Mouse (Mus musculus) MEL (cell line): ENCODE results near the gene Mmp9. TPM values are rescaled to one million over a fixed set of nuclear protein-coding genes. Genes with fewer than 3 reads are reported as not detected.

Source experiments
- DNase-seq: peaks from one replicate; pipeline ENCODE4 v3.0.0; 2011; ENCODE audit warnings: low read depth, low spot score
- H3K27ac ChIP-seq: 2 replicates; pipeline ENCODE4 v1.5.1; 2012; ENCODE audit warnings: low read depth, mild to moderate bottlenecking, control low read depth, low read length, moderate library complexity; ENCODE audit not compliant: control insufficient read depth
- H3K27me3 ChIP-seq, 2 experiments: fragments of 150-350 bp in 1 of 2; sonication (generic) in 1 of 2; 2 replicates each; pipeline ENCODE4 v1.6.1; 2012; ENCODE audit warnings: low read length in 2 of 2, mild to moderate bottlenecking in 2 of 2, improper control_type of control experiment in 1 of 2, moderate library complexity in 1 of 2; ENCODE audit not compliant: insufficient read depth in 2 of 2, control insufficient read depth in 1 of 2
- H3K36me3 ChIP-seq, 2 experiments: 2 replicates each; pipeline ENCODE4 v1.6.1; 2012 to 2014; ENCODE audit warnings: low read length in 2 of 2, improper control_type of control experiment in 1 of 2, inconsistent platforms in 1 of 2, mild to moderate bottlenecking in 1 of 2; ENCODE audit not compliant: insufficient read depth in 2 of 2, control insufficient read depth in 1 of 2
- H3K4me1 ChIP-seq, 2 experiments: fragments of 150-350 bp in 1 of 2; sonication (generic) in 1 of 2; 2 replicates each; pipeline ENCODE4 v1.6.1; 2012; ENCODE audit warnings: low read length in 2 of 2, improper control_type of control experiment in 1 of 2, mild to moderate bottlenecking in 1 of 2; ENCODE audit not compliant: insufficient read depth in 2 of 2, control insufficient read depth in 1 of 2
- H3K4me3 ChIP-seq, 2 experiments: fragments of 150-350 bp in 1 of 2; sonication (generic) in 1 of 2; 2 replicates each; pipeline ENCODE4 v1.5.1; 2012; ENCODE audit warnings: low read depth in 2 of 2, low read length in 2 of 2, mild to moderate bottlenecking in 2 of 2, moderate library complexity in 2 of 2, control low read depth in 1 of 2, improper control_type of control experiment in 1 of 2; ENCODE audit not compliant: control insufficient read depth in 1 of 2, insufficient read depth in 1 of 2
- H3K79me2 ChIP-seq: 2 replicates; pipeline ENCODE4 v1.6.1; 2012; ENCODE audit warnings: mild to moderate bottlenecking, low read length, moderate library complexity; ENCODE audit not compliant: control insufficient read depth, poor library complexity, insufficient read depth
- H3K9ac ChIP-seq: 2 replicates; pipeline ENCODE4 v1.6.1; 2012; ENCODE audit warnings: low read depth, mild to moderate bottlenecking, control low read depth, low read length, moderate library complexity; ENCODE audit not compliant: control insufficient read depth, poor library complexity, severe bottlenecking
- H3K9me3 ChIP-seq: fragments of 150-350 bp; sonication (generic); replicated peaks from 2 replicates; pipeline ENCODE4 v1.6.1; 2012; ENCODE audit warnings: mild to moderate bottlenecking, low read length, improper control_type of control experiment, moderate library complexity; ENCODE audit not compliant: insufficient read depth
- CHD2 ChIP-seq: IDR thresholded peaks from 2 replicates; pipeline ENCODE4 v1.6.1; 2011; ENCODE audit warnings: low read length, improper control_type of control experiment
- CTCF ChIP-seq, 3 experiments: IDR thresholded peaks in 2 of 3; conservative IDR thresholded peaks in 1 of 3; 2 replicates each; pipeline ENCODE4 v1.5.1; 2011 to 2012; ENCODE audit warnings: low read length in 3 of 3, low read depth in 2 of 3, mild to moderate bottlenecking in 2 of 3, improper control_type of control experiment in 1 of 3, inconsistent platforms in 1 of 3, mixed read lengths in 1 of 3, moderate library complexity in 1 of 3; ENCODE audit not compliant: control insufficient read depth in 1 of 3, insufficient read depth in 1 of 3, poor library complexity in 1 of 3, severe bottlenecking in 1 of 3
- E2F4 ChIP-seq: IDR thresholded peaks from 2 replicates; pipeline ENCODE4 v1.6.1; 2011; ENCODE audit warnings: low read depth, low read length, improper control_type of control experiment, borderline replicate concordance
- ELF1 ChIP-seq: IDR thresholded peaks from 2 replicates; pipeline ENCODE4 v1.6.1; 2014; ENCODE audit warnings: low read depth, mild to moderate bottlenecking, inconsistent platforms, low read length, improper control_type of control experiment, moderate library complexity
- EP300 ChIP-seq, 2 experiments: IDR thresholded peaks; 2 replicates each; pipeline ENCODE4 v1.6.1; 2011; ENCODE audit warnings: improper control_type of control experiment in 2 of 2, low read length in 2 of 2, low read depth in 1 of 2, mild to moderate bottlenecking in 1 of 2
- GABPA ChIP-seq: IDR thresholded peaks from 2 replicates; pipeline ENCODE4 v1.6.1; 2012; ENCODE audit warnings: low read depth, mild to moderate bottlenecking, inconsistent platforms, low read length, improper control_type of control experiment, moderate library complexity
- JUND ChIP-seq: IDR thresholded peaks from 2 replicates; pipeline ENCODE4 v1.6.1; 2011; ENCODE audit warnings: low read depth, mild to moderate bottlenecking, improper control_type of control experiment, low read length
- KAT2A ChIP-seq: conservative IDR thresholded peaks from 2 replicates; pipeline ENCODE4 v1.6.1; 2012; ENCODE audit warnings: low read depth, low read length, improper control_type of control experiment, inconsistent platforms
- MAZ ChIP-seq: IDR thresholded peaks from 2 replicates; pipeline ENCODE4 v1.6.1; 2012; ENCODE audit warnings: low read depth, mild to moderate bottlenecking, inconsistent platforms, low read length, improper control_type of control experiment
- MEF2A ChIP-seq: IDR thresholded peaks from 2 replicates; pipeline ENCODE4 v1.6.1; 2014; ENCODE audit warnings: low read depth, mild to moderate bottlenecking, inconsistent platforms, low read length, improper control_type of control experiment; ENCODE audit not compliant: poor library complexity, insufficient replicate concordance, severe bottlenecking; ENCODE audit errors: extremely low read depth
- MXI1 ChIP-seq: IDR thresholded peaks from 2 replicates; pipeline ENCODE4 v1.6.1; 2011; ENCODE audit warnings: mild to moderate bottlenecking, low read depth, low read length, improper control_type of control experiment
- MYC ChIP-seq: IDR thresholded peaks from 2 replicates; pipeline ENCODE4 v1.6.1; 2011; ENCODE audit warnings: low read depth, mild to moderate bottlenecking, low read length, improper control_type of control experiment, moderate library complexity
- POLR2A ChIP-seq, 2 experiments: IDR thresholded peaks; 2 replicates each; pipeline ENCODE4 v1.6.1; 2011 to 2012; ENCODE audit warnings: low read length in 2 of 2, mild to moderate bottlenecking in 2 of 2, control low read depth in 1 of 2, improper control_type of control experiment in 1 of 2, low read depth in 1 of 2, moderate library complexity in 1 of 2; ENCODE audit not compliant: control insufficient read depth in 1 of 2, insufficient read depth in 1 of 2, poor library complexity in 1 of 2
- POLR2AphosphoS5 ChIP-seq: IDR thresholded peaks from 2 replicates; pipeline ENCODE4 v1.6.1; 2012; ENCODE audit warnings: low read depth, borderline replicate concordance, mild to moderate bottlenecking, inconsistent platforms, low read length, moderate library complexity, mixed read lengths
- RAD21 ChIP-seq: IDR thresholded peaks from 2 replicates; pipeline ENCODE4 v1.6.1; 2011; ENCODE audit warnings: mild to moderate bottlenecking, low read depth, low read length, improper control_type of control experiment
- RCOR1 ChIP-seq: IDR thresholded peaks from 2 replicates; pipeline ENCODE4 v1.6.1; 2012; ENCODE audit warnings: low read depth, mild to moderate bottlenecking, inconsistent platforms, low read length, improper control_type of control experiment
- SIN3A ChIP-seq: IDR thresholded peaks from 2 replicates; pipeline ENCODE4 v1.6.1; 2012; ENCODE audit warnings: low read length, improper control_type of control experiment, inconsistent platforms
- SMC3 ChIP-seq: IDR thresholded peaks from 2 replicates; pipeline ENCODE4 v1.6.1; 2011; ENCODE audit warnings: low read depth, low read length, improper control_type of control experiment
- TAL1 ChIP-seq: IDR thresholded peaks from 2 replicates; pipeline ENCODE4 v1.6.1; 2012; ENCODE audit warnings: mild to moderate bottlenecking, inconsistent platforms, low read length, moderate library complexity, mixed read lengths
- TBP ChIP-seq: IDR thresholded peaks from 2 replicates; pipeline ENCODE4 v1.8.0; 2011; ENCODE audit warnings: low read depth, low read length, improper control_type of control experiment
- TCF12 ChIP-seq: IDR thresholded peaks from 2 replicates; pipeline ENCODE4 v1.6.1; 2014; ENCODE audit warnings: low read depth, mild to moderate bottlenecking, inconsistent platforms, low read length, improper control_type of control experiment, moderate library complexity
- USF1 ChIP-seq: IDR thresholded peaks from 2 replicates; pipeline ENCODE4 v1.6.1; 2014; ENCODE audit warnings: low read depth, mild to moderate bottlenecking, inconsistent platforms, low read length, improper control_type of control experiment, moderate library complexity
- USF2 ChIP-seq, 2 experiments: IDR thresholded peaks; 2 replicates each; pipeline ENCODE4 v1.6.1; 2011 to 2012; ENCODE audit warnings: improper control_type of control experiment in 2 of 2, low read length in 2 of 2, borderline replicate concordance in 1 of 2, inconsistent platforms in 1 of 2, low read depth in 1 of 2, mild to moderate bottlenecking in 1 of 2; ENCODE audit not compliant: insufficient read depth in 1 of 2
- ZC3H11A ChIP-seq: IDR thresholded peaks from 2 replicates; pipeline ENCODE4 v1.6.1; 2012; ENCODE audit warnings: low read depth, mild to moderate bottlenecking, inconsistent platforms, low read length, improper control_type of control experiment
- ZKSCAN1 ChIP-seq: IDR thresholded peaks from 2 replicates; pipeline ENCODE4 v1.6.1; 2012; ENCODE audit warnings: low read depth, mild to moderate bottlenecking, inconsistent platforms, low read length, improper control_type of control experiment, moderate library complexity
- ZMIZ1 ChIP-seq: IDR thresholded peaks from 2 replicates; pipeline ENCODE4 v1.6.1; 2012; ENCODE audit warnings: low read depth, mild to moderate bottlenecking, inconsistent platforms, low read length, improper control_type of control experiment, moderate library complexity
- polyA plus RNA-seq, 2 experiments: library from polyadenylated mRNA; stranded (reverse) in 1 of 2; unstranded in 1 of 2; fragments of >175 nt in 1 of 2; fragments of >200 nt in 1 of 2; gene quantifications; 2 replicates each; pipeline versions ENCODE4 v1.2.1 to v1.2.4; 2012; ENCODE audit warnings: low replicate concordance in 2 of 2, low read depth in 1 of 2; ENCODE audit not compliant: insufficient read length in 2 of 2, insufficient read depth in 1 of 2, missing spikeins in 1 of 2
- total RNA-seq: library from RNA; depleted of rRNA; stranded (reverse); fragments of 300-350 nt; gene quantifications from 2 replicates; pipeline ENCODE4 v1.2.3, GENCODE M21; 2012

Mmp9 gene
- total and polyA plus RNA-seq, 3 experiments, result 0.19 to 0.23 TPM; not detected in 1

GRCm38 (mm10) chr2:164913428-164913786 is 27.2 kb upstream of the Mmp9 start:
- TF ChIP-seq ELF1 (peak; percentile 50; the same call in 1 of the 2 replicates), SMC3 (no peak), SIN3A (peak; percentile 58), JUND (no peak), TAL1 (no peak), RAD21 (no peak), CTCF (IDR thresholded peaks at IDR 0.05 in 2 of 3, conservative IDR thresholded peaks at IDR 0.05 in 1 of 3; ENCODE audit: control insufficient read depth in 1 of 3, insufficient read depth in 1 of 3, low read depth in 2 of 3, low read length in 3 of 3, poor library complexity in 1 of 3, severe bottlenecking in 1 of 3) (no peak), MYC (no peak), TCF12 (peak; percentile 19; the same call in 1 of the 2 replicates), ZMIZ1 (0 out of 2 replicates have a peak, but pooled peaks have one; percentile 9), MXI1 (0 out of 2 replicates have a peak, but pooled peaks have one; percentile 49), MAZ (0 out of 2 replicates have a peak, but pooled peaks have one; percentile 10), ZC3H11A (no peak), KAT2A (peak; percentile 30; the same call in 1 of the 2 replicates), TBP (no peak)
- peak; percentile 92 for DNase-seq
- H3K4me3 ChIP-seq, result peak overlapping the region in 1 of 2 experiments; percentile 24; a peak in 1 of 4 replicates
- H3K36me3 ChIP-seq, result peaks cover 0 to 14% of the 10 kb centered on the region in 2 experiments; a peak in 2 of 4 replicates
- H3K9me3 ChIP-seq, result no peaks in the 10 kb centered on the region
- H3K4me1 ChIP-seq, result peaks cover 8 to 21% of the 10 kb centered on the region in 2 experiments
- H3K27ac ChIP-seq, result peak overlapping the region; percentile 93
- no peaks in the 10 kb centered on the region for H3K27me3 ChIP-seq
- peaks cover 25% of the 10 kb centered on the region for H3K79me2 ChIP-seq
- H3K9ac ChIP-seq, result peak overlapping the region; percentile 21

GRCm38 (mm10) chr2:164916820-164917219 is 23.8 kb upstream of the Mmp9 start:
- H3K27ac ChIP-seq, result no peak overlapping the region
- no peak overlapping the region for H3K9ac ChIP-seq
- H3K4me1 ChIP-seq, result peaks cover 8 to 12% of the 10 kb centered on the region in 2 experiments
- H3K36me3 ChIP-seq, result peaks cover 0 to 14% of the 10 kb centered on the region in 2 experiments; a peak in 3 of 4 replicates
- DNase-seq, result no peak
- TF ChIP-seq USF1 (no peak), MEF2A (no peak), TBP (no peak), USF2 (IDR thresholded peaks at IDR 0.05; ENCODE audit: borderline replicate concordance in 1 of 2, insufficient read depth in 1 of 2, low read depth in 1 of 2, low read length in 2 of 2) (no peak), EP300 (IDR thresholded peaks at IDR 0.05; ENCODE audit: low read depth in 1 of 2, low read length in 2 of 2) (no peak), RCOR1 (no peak), MAZ (no peak), ZKSCAN1 (no peak), GABPA (no peak), E2F4 (no peak), CHD2 (no peak), POLR2AphosphoS5 (no peak), TCF12 (no peak), POLR2A (IDR thresholded peaks at IDR 0.05; ENCODE audit: control insufficient read depth in 1 of 2, insufficient read depth in 1 of 2, low read depth in 1 of 2, low read length in 2 of 2, poor library complexity in 1 of 2) (no peak)
- H3K4me3 ChIP-seq, result no peak overlapping the region
- no peaks in the 10 kb centered on the region for H3K9me3 ChIP-seq
- peaks cover 7% of the 10 kb centered on the region for H3K79me2 ChIP-seq
- H3K27me3 ChIP-seq, result no peaks in the 10 kb centered on the region
